Mouse (Mus musculus) neural tube, embryonic 11.5 days (tissue): Measurements from ENCODE around the gene Gm3880. TPM values are rescaled to one million over a fixed set of nuclear protein-coding genes. Genes with fewer than 3 reads are reported as not detected.
"Not testable (repeated sequence)": the region's sequence is repeated elsewhere in the genome, so short reads cannot be mapped to it uniquely, and the experiment has no call there.

ENCODE experiments used
- ATAC-seq: fragments of 200-750 bp; cut with Nextera tagmentation; 2 replicates; pipeline ENCODE4 v1.8.0; 2017; ENCODE audit warnings: moderate number of reproducible peaks, mild to moderate bottlenecking, moderate TSS enrichment, moderate library complexity; ENCODE audit not compliant: insufficient read depth, low FRiP score, low TSS enrichment
- DNase-seq: peaks from one replicate; pipeline ENCODE4 v3.0.0-alpha.2; 2015; ENCODE audit warnings: low spot score
- H3K27ac ChIP-seq: fragments of 300-500 bp; sonication (generic); 2 replicates; pipeline ENCODE4 v1.5.1; 2014; ENCODE audit warnings: low read depth, mild to moderate bottlenecking, low read length
- H3K27me3 ChIP-seq: fragments of 300-500 bp; sonication (generic); 2 replicates; pipeline ENCODE4 v1.6.1; 2014; ENCODE audit warnings: mild to moderate bottlenecking, low read length, mixed read lengths; ENCODE audit not compliant: control insufficient read depth, insufficient read depth
- H3K36me3 ChIP-seq: fragments of 300-500 bp; sonication (generic); 2 replicates; pipeline ENCODE4 v1.6.1; 2014; ENCODE audit warnings: mild to moderate bottlenecking, low read length, moderate library complexity, mixed read lengths; ENCODE audit not compliant: control insufficient read depth, insufficient read depth
- H3K4me1 ChIP-seq: fragments of 300-500 bp; sonication (generic); 2 replicates; pipeline ENCODE4 v1.6.1; 2014; ENCODE audit warnings: low read length, mixed read lengths; ENCODE audit not compliant: control insufficient read depth, insufficient read depth
- H3K4me2 ChIP-seq: fragments of 300-500 bp; sonication (generic); 2 replicates; pipeline ENCODE4 v1.6.1; 2014; ENCODE audit warnings: low read depth, mild to moderate bottlenecking, moderate library complexity
- H3K4me3 ChIP-seq: fragments of 300-500 bp; sonication (generic); 2 replicates; pipeline ENCODE4 v1.5.1; 2014; ENCODE audit warnings: low read depth, low read length
- H3K9ac ChIP-seq: fragments of 300-500 bp; sonication (generic); 2 replicates; pipeline ENCODE4 v1.6.1; 2014; ENCODE audit warnings: mild to moderate bottlenecking, low read length
- H3K9me3 ChIP-seq: fragments of 300-500 bp; sonication (generic); 2 replicates; pipeline ENCODE4 v1.6.1; 2016; ENCODE audit warnings: low read length; ENCODE audit not compliant: control insufficient read depth
- WGBS: fragments of 180-500 bp; shearing (Covaris S2); extraction: QIAGEN DNeasy Blood & Tissue Kit; methylation state at CpG from one replicate; pipeline ENCODE4 v1.1.7; 2014; 5-methylcytosine and 5-hydroxymethylcytosine counted together
- polyA plus RNA-seq: library from polyadenylated mRNA; unstranded; fragments of >200 nt; fragmentation: Nextera tagmentation; extraction: Ambion mirVana; gene quantifications from 2 replicates; pipeline ENCODE4 v1.2.1, GENCODE M21; 2014

Gene Gm3880
- not detected in 2 replicates for polyA plus RNA-seq

- not testable (repeated sequence) for H3K4me1 ChIP-seq, ATAC-seq, H3K9ac ChIP-seq, H3K27me3 ChIP-seq, DNase-seq, H3K27ac ChIP-seq, H3K4me2 ChIP-seq, H3K36me3 ChIP-seq, H3K4me3 ChIP-seq, H3K9me3 ChIP-seq
- WGBS: 87% methylated on average over 5 of the region's 5 CpGs
Observed at GRCm38 (mm10) chrX:102686872-102687271, at the start of gene Gm3880. Gm3880 (minus strand) TSS chrX:102686972.

GRCm38 (mm10) chrX:102724226-102724625, 37.5 kb upstream of the Gm3880 start:
- not testable (repeated sequence) for H3K4me3 ChIP-seq, DNase-seq, H3K36me3 ChIP-seq, H3K27me3 ChIP-seq, H3K9me3 ChIP-seq, H3K9ac ChIP-seq, H3K4me1 ChIP-seq, ATAC-seq, H3K4me2 ChIP-seq, H3K27ac ChIP-seq
- 97% methylated on average over 6 of the region's 6 CpGs for WGBS

- not testable (repeated sequence) for H3K4me3 ChIP-seq, H3K27ac ChIP-seq, H3K36me3 ChIP-seq, H3K4me2 ChIP-seq, H3K27me3 ChIP-seq, ATAC-seq, H3K9me3 ChIP-seq, H3K9ac ChIP-seq, DNase-seq, H3K4me1 ChIP-seq
- 78% methylated on average over 7 of the region's 10 CpGs for WGBS
Observed at GRCm38 (mm10) chrX:102707535-102707934, 20.8 kb upstream of the Gm3880 start, which contains the start of the genes Gm9112 and Dmrtc1b. Gm9112 (minus strand) TSS chrX:102707635. Dmrtc1b (plus strand) TSS chrX:102707865.

GRCm38 (mm10) chrX:102700636-102701035, 13.9 kb upstream of the Gm3880 start:
- DNase-seq: peak; percentile 12
- H3K36me3 ChIP-seq, H3K4me2 ChIP-seq, H3K27me3 ChIP-seq, H3K4me1 ChIP-seq, H3K27ac ChIP-seq, H3K9me3 ChIP-seq, H3K4me3 ChIP-seq, ATAC-seq, H3K9ac ChIP-seq: not testable (repeated sequence)
- WGBS: 72% methylated on average over 3 of the region's 3 CpGs

GRCm38 (mm10) chrX:102689252-102689651, 2.5 kb upstream of the Gm3880 start:
- peak; percentile 16 for DNase-seq
- H3K4me3 ChIP-seq, H3K36me3 ChIP-seq, H3K9ac ChIP-seq, H3K4me1 ChIP-seq, H3K9me3 ChIP-seq, H3K27me3 ChIP-seq, H3K27ac ChIP-seq, ATAC-seq, H3K4me2 ChIP-seq: not testable (repeated sequence)
- 25% methylated on average over 1 of the region's 4 CpGs for WGBS

GRCm38 (mm10) chrX:102684706-102685105, 2.1 kb downstream of the Gm3880 start:
- not testable (repeated sequence) for H3K27ac ChIP-seq, H3K4me1 ChIP-seq, DNase-seq, H3K4me3 ChIP-seq, H3K4me2 ChIP-seq, H3K36me3 ChIP-seq, H3K9ac ChIP-seq, H3K27me3 ChIP-seq, H3K9me3 ChIP-seq, ATAC-seq
- 57% methylated on average over 3 of the region's 3 CpGs for WGBS

GRCm38 (mm10) chrX:102666641-102667040, 20.1 kb downstream of the Gm3880 start:
- ATAC-seq: no peak
- Histone ChIP-seq H3K4me3 (no peak overlapping the region), H3K9me3 (no peaks in the 10 kb centered on the region), H3K4me1 (no peaks in the 10 kb centered on the region), H3K27ac (no peak overlapping the region), H3K9ac (no peak overlapping the region), H3K27me3 (no peaks in the 10 kb centered on the region), H3K36me3 (no peaks in the 10 kb centered on the region), H3K4me2 (no peak overlapping the region)
- WGBS: 82% methylated on average over 2 of the region's 2 CpGs
- no peak for DNase-seq

GRCm38 (mm10) chrX:102660712-102661111, 26.1 kb downstream of the Gm3880 start:
- Histone ChIP-seq H3K36me3 (no peaks in the 10 kb centered on the region), H3K27me3 (no peaks in the 10 kb centered on the region), H3K4me2 (no peak overlapping the region), H3K27ac (no peak overlapping the region), H3K9me3 (no peaks in the 10 kb centered on the region), H3K4me3 (no peak overlapping the region), H3K4me1 (no peaks in the 10 kb centered on the region), H3K9ac (no peak overlapping the region)
- no peak for ATAC-seq
- DNase-seq: no peak
- WGBS: 20% methylated on average over 3 of the region's 3 CpGs

GRCm38 (mm10) chrX:102645691-102646090, 41.1 kb downstream of the Gm3880 start:
- no peak overlapping the region for H3K27ac ChIP-seq
- 93% methylated on average over 1 of the region's 1 CpGs for WGBS
- no peaks in the 10 kb centered on the region for H3K9me3 ChIP-seq
- H3K4me1 ChIP-seq: no peaks in the 10 kb centered on the region
- no peak overlapping the region for H3K4me2 ChIP-seq
- DNase-seq: no peak
- H3K9ac ChIP-seq: no peak overlapping the region
- H3K4me3 ChIP-seq: no peak overlapping the region
- H3K27me3 ChIP-seq: peaks cover 9% of the 10 kb centered on the region
- ATAC-seq: no peak
- H3K36me3 ChIP-seq: no peaks in the 10 kb centered on the region
